Mouse (Mus musculus) megakaryocyte, embryonic 14.5 days (primary cell): ENCODE results near the gene Hspb8. TPM values are rescaled to one million over a fixed set of nuclear protein-coding genes. Genes with fewer than 3 reads are reported as not detected.

Experiments
- H3K27me3 ChIP-seq: replicated peaks from 2 replicates; pipeline ENCODE3; 2012; ENCODE audit warnings: inconsistent platforms
- H3K36me3 ChIP-seq: replicated peaks from 2 replicates; pipeline ENCODE3; 2012; ENCODE audit warnings: low read length, inconsistent platforms, mixed read lengths
- H3K4me1 ChIP-seq: 2 replicates; pipeline ENCODE4 v1.6.1; 2012; ENCODE audit warnings: inconsistent platforms
- H3K4me3 ChIP-seq: replicated peaks from 2 replicates; pipeline ENCODE3; 2012; ENCODE audit warnings: moderate library complexity, mild to moderate bottlenecking, inconsistent platforms
- H3K9me3 ChIP-seq: 2 replicates; pipeline ENCODE4 v1.6.1; 2012; ENCODE audit warnings: inconsistent platforms
- FLI1 ChIP-seq: IDR thresholded peaks from 2 replicates; pipeline ENCODE4 v1.6.1; 2012; ENCODE audit warnings: low read length, inconsistent platforms, mixed read lengths
- GATA1 ChIP-seq: IDR thresholded peaks from 3 replicates; pipeline ENCODE4 v1.6.1; 2012; ENCODE audit warnings: mixed read lengths, low read length, inconsistent platforms, borderline replicate concordance
- polyA plus RNA-seq: library from polyadenylated mRNA; stranded (reverse); fragments of >175 nt; gene quantifications from 2 replicates; pipeline ENCODE4 v1.2.3, GENCODE M21; 2012; ENCODE audit warnings: low replicate concordance; ENCODE audit not compliant: insufficient read depth

Gene Hspb8
- polyA plus RNA-seq: not detected in 2 replicates

- no peak within 1 kb of the TSS for H3K4me3 ChIP-seq
- peaks cover 11% of the 10 kb centered on the region; the same call in 1 of the 2 replicates for H3K9me3 ChIP-seq
- TF ChIP-seq FLI1 (no peak), GATA1 (no peak)
Observed at GRCm38 (mm10) chr5:116422699-116423201, at the start of gene Hspb8. Gene Hspb8 (minus strand): TSS chr5:116422864.

GRCm38 (mm10) chr5:116461354-116462042, 38.8 kb upstream of the Hspb8 start:
- no peak for TF ChIP-seq GATA1
- no peak for TF ChIP-seq FLI1
- H3K36me3 ChIP-seq: no peaks in the 10 kb centered on the region
- H3K9me3 ChIP-seq: peaks cover 58% of the 10 kb centered on the region
- H3K27me3 ChIP-seq: no peaks in the 10 kb centered on the region
- H3K4me3 ChIP-seq: no peak overlapping the region
- H3K4me1 ChIP-seq: no peaks in the 10 kb centered on the region

More at GRCm38 (mm10) chr5:116422699-116423201, at the start of gene Hspb8:
- H3K27me3 ChIP-seq: no peaks in the 10 kb centered on the region
- no peaks in the 10 kb centered on the region for H3K36me3 ChIP-seq
- no peaks in the 10 kb centered on the region for H3K4me1 ChIP-seq

GRCm38 (mm10) chr5:116459970-116460369, 37.3 kb upstream of the Hspb8 start:
- Histone ChIP-seq H3K4me3 (no peak overlapping the region), H3K4me1 (no peaks in the 10 kb centered on the region), H3K9me3 (peaks cover 46% of the 10 kb centered on the region), H3K36me3 (no peaks in the 10 kb centered on the region), H3K27me3 (no peaks in the 10 kb centered on the region)
- TF ChIP-seq FLI1: no peak

GRCm38 (mm10) chr5:116457791-116458190, 35.1 kb upstream of the Hspb8 start:
- 0 out of 2 replicates have a peak, but pooled peaks cover 3% of the 10 kb centered on the region for H3K4me1 ChIP-seq
- peaks cover 34% of the 10 kb centered on the region for H3K9me3 ChIP-seq
- H3K27me3 ChIP-seq: peaks cover 4% of the 10 kb centered on the region
- H3K36me3 ChIP-seq: no peaks in the 10 kb centered on the region
- TF ChIP-seq FLI1: no peak
- H3K4me3 ChIP-seq: no peak overlapping the region

- H3K9me3 ChIP-seq: peaks cover 31% of the 10 kb centered on the region
- H3K4me3 ChIP-seq: no peak overlapping the region
- no peaks in the 10 kb centered on the region for H3K36me3 ChIP-seq
- peaks cover 4% of the 10 kb centered on the region for H3K27me3 ChIP-seq
- H3K4me1 ChIP-seq: 0 out of 2 replicates have a peak, but pooled peaks cover 3% of the 10 kb centered on the region
- TF ChIP-seq FLI1 (no peak), GATA1 (no peak)
Observed at GRCm38 (mm10) chr5:116456796-116457515, 34.3 kb upstream of the Hspb8 start.

- H3K4me3 ChIP-seq: peak overlapping the region; percentile 76
- peaks cover 7% of the 10 kb centered on the region for H3K27me3 ChIP-seq
- no peak for TF ChIP-seq GATA1
- no peak for TF ChIP-seq FLI1
- H3K36me3 ChIP-seq: no peaks in the 10 kb centered on the region
- 0 out of 2 replicates have a peak, but pooled peaks cover 3% of the 10 kb centered on the region for H3K4me1 ChIP-seq
- peaks cover 16% of the 10 kb centered on the region for H3K9me3 ChIP-seq
Observed at GRCm38 (mm10) chr5:116453401-116453851, 30.8 kb upstream of the Hspb8 start.

GRCm38 (mm10) chr5:116450901-116451300, 28.2 kb upstream of the Hspb8 start:
- Histone ChIP-seq H3K27me3 (peaks cover 10% of the 10 kb centered on the region), H3K9me3 (peaks cover 13% of the 10 kb centered on the region; the same call in 1 of the 2 replicates), H3K36me3 (no peaks in the 10 kb centered on the region), H3K4me1 (0 out of 2 replicates have a peak, but pooled peaks cover 3% of the 10 kb centered on the region), H3K4me3 (no peak overlapping the region)
- TF ChIP-seq FLI1 (no peak), GATA1 (no peak)

GRCm38 (mm10) chr5:116449522-116450225, 27.0 kb upstream of the Hspb8 start:
- Histone ChIP-seq H3K36me3 (no peaks in the 10 kb centered on the region), H3K4me1 (0 out of 2 replicates have a peak, but pooled peaks cover 3% of the 10 kb centered on the region), H3K27me3 (peaks cover 10% of the 10 kb centered on the region), H3K9me3 (peaks cover 10% of the 10 kb centered on the region; the same call in 1 of the 2 replicates), H3K4me3 (no peak overlapping the region)
- TF ChIP-seq FLI1: no peak
- TF ChIP-seq GATA1: no peak

- Histone ChIP-seq H3K9me3 (peaks cover 13% of the 10 kb centered on the region; the same call in 1 of the 2 replicates), H3K4me1 (0 out of 2 replicates have a peak, but pooled peaks cover 3% of the 10 kb centered on the region), H3K4me3 (no peak overlapping the region), H3K27me3 (peaks cover 8% of the 10 kb centered on the region), H3K36me3 (no peaks in the 10 kb centered on the region)
- no peak for TF ChIP-seq FLI1
- no peak for TF ChIP-seq GATA1
Observed at GRCm38 (mm10) chr5:116448409-116449191, 25.9 kb upstream of the Hspb8 start.
